Mouse (Mus musculus) E14TG2a.4 (cell line): ENCODE results near the gene Speer4f1.
"Not testable (repeated sequence)": the region's sequence is repeated elsewhere in the genome, so short reads cannot be mapped to it uniquely, and the experiment has no call there.

ENCODE experiments used
- CTCF ChIP-seq: conservative IDR thresholded peaks from 2 replicates; pipeline ENCODE4 v1.5.1; 2014; ENCODE audit warnings: low read length
- NANOG ChIP-seq: IDR thresholded peaks from 2 replicates; pipeline ENCODE4 v1.6.1; 2014; ENCODE audit warnings: borderline replicate concordance, low read length, mixed read lengths

DNA sequence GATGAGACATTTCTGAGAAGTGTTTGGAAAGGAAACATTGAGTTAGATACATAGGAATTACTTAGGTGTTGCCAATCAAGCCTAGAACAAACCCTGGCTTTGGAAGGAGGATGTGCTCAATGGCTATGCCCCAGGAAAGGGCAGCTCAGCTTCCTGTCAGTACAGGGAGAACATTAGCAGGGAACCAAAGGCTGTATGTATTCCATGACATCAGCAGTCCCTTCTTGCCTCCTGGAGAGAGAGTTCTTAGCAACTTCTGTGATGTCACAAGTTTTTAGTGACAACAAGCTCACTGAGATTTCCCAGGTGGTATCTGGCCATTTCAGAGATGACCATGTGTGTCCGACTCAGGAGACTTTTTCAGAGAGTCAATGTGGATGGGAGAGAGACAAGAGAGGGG lies at the start of gene Speer4f1:
- TF ChIP-seq CTCF, NANOG: not testable (repeated sequence)
